ENCODE assay signal across 8 mouse cellular contexts in genomic region chr6:31253251-31253935, GRCm38 (mm10).
DNase-seq lines count a peak whose midpoint lies in the region; ATAC-seq and TF ChIP-seq lines count a peak whose summit lies in the region.

No protein-coding gene starts in this region.

- H3K9ac ChIP-seq in embryonic facial prominence, embryonic 14.5 days (ENCODE audit: low read depth, low read length) = no peak overlapping the region; the same call in 1 of the 2 replicates
- no peak overlapping the region for H3K9ac ChIP-seq in hindbrain, embryonic 12.5 days
- H3K9ac ChIP-seq in limb, embryonic 12.5 days (replicated peaks) = no peak overlapping the region
- no peak overlapping the region for H3K9ac ChIP-seq in midbrain, embryonic 15.5 days

- H3K4me3 ChIP-seq in embryonic facial prominence, embryonic 14.5 days (ENCODE audit: low read depth, low read length) = no peak overlapping the region
- no peak overlapping the region for H3K4me3 ChIP-seq in hindbrain, embryonic 12.5 days
- no peak overlapping the region for H3K4me3 ChIP-seq in limb, embryonic 12.5 days (replicated peaks)
- H3K4me3 ChIP-seq in midbrain, embryonic 15.5 days = no peak overlapping the region
- no peak overlapping the region for H3K4me3 ChIP-seq in thymus, adult 2 months (ENCODE audit: control insufficient read depth, insufficient read depth, low read length)

- no peak for DNase-seq in frontal cortex, postnatal 36 days (ENCODE audit: low spot score in 2 of 2)
- DNase-seq in embryonic facial prominence, embryonic 14.5 days (ENCODE audit: low spot score) = peak; percentile 75
- DNase-seq in thymus, adult 2 months = no peak
- no peak for DNase-seq in thymus, postnatal 4 days

- TF ChIP-seq POLR2A in thymus, adult 2 months (IDR thresholded peaks at IDR 0.05; ENCODE audit: control insufficient read depth, extremely low read depth, insufficient read depth, low read length, poor library complexity) = no peak

- peaks cover 7% of the 10 kb centered on the region; the same call in 1 of the 2 replicates for H3K4me1 ChIP-seq in embryonic facial prominence, embryonic 14.5 days (ENCODE audit: control insufficient read depth, insufficient read depth, low read length)
- H3K4me1 ChIP-seq in hindbrain, embryonic 12.5 days = peaks cover 4% of the 10 kb centered on the region; the same call in 1 of the 2 replicates
- peaks cover 6% of the 10 kb centered on the region; the same call in 1 of the 2 replicates for H3K4me1 ChIP-seq in limb, embryonic 12.5 days (replicated peaks)
- H3K4me1 ChIP-seq in midbrain, embryonic 15.5 days = no peaks in the 10 kb centered on the region
- no peaks in the 10 kb centered on the region for H3K4me1 ChIP-seq in thymus, adult 2 months (replicated peaks; ENCODE audit: control insufficient read depth, insufficient read depth, low read length)

- peaks cover 4% of the 10 kb centered on the region; the same call in 1 of the 2 replicates for H3K9me3 ChIP-seq in embryonic facial prominence, embryonic 14.5 days (ENCODE audit: control insufficient read depth, low read length)
- no peaks in the 10 kb centered on the region for H3K9me3 ChIP-seq in hindbrain, embryonic 12.5 days (replicated peaks)
- H3K9me3 ChIP-seq in limb, embryonic 12.5 days = no peaks in the 10 kb centered on the region
- no peaks in the 10 kb centered on the region for H3K9me3 ChIP-seq in midbrain, embryonic 15.5 days

- no peaks in the 10 kb centered on the region for H3K27me3 ChIP-seq in embryonic facial prominence, embryonic 14.5 days (replicated peaks; ENCODE audit: control insufficient read depth, insufficient read depth, low read length)
- no peaks in the 10 kb centered on the region for H3K27me3 ChIP-seq in hindbrain, embryonic 12.5 days
- 0 out of 2 replicates have a peak, but pooled peaks cover 2% of the 10 kb centered on the region for H3K27me3 ChIP-seq in limb, embryonic 12.5 days
- no peaks in the 10 kb centered on the region for H3K27me3 ChIP-seq in midbrain, embryonic 15.5 days (replicated peaks)
- H3K27me3 ChIP-seq in thymus, adult 2 months (ENCODE audit: control insufficient read depth, insufficient read depth, low read length) = no peaks in the 10 kb centered on the region

- no peaks in the 10 kb centered on the region for H3K36me3 ChIP-seq in embryonic facial prominence, embryonic 14.5 days (ENCODE audit: control insufficient read depth, insufficient read depth, low read length)
- H3K36me3 ChIP-seq in hindbrain, embryonic 12.5 days = no peaks in the 10 kb centered on the region
- no peaks in the 10 kb centered on the region for H3K36me3 ChIP-seq in limb, embryonic 12.5 days
- no peaks in the 10 kb centered on the region for H3K36me3 ChIP-seq in midbrain, embryonic 15.5 days (replicated peaks)
- no peaks in the 10 kb centered on the region for H3K36me3 ChIP-seq in thymus, adult 2 months (ENCODE audit: control insufficient read depth, insufficient read depth, low read length)

- 16% methylated on average over 14 of the region's 15 CpGs for WGBS in embryonic facial prominence, embryonic 14.5 days
- WGBS in hindbrain, embryonic 12.5 days = 27% methylated on average over 15 of the region's 15 CpGs
- 19% methylated on average over 15 of the region's 15 CpGs for WGBS in limb, embryonic 12.5 days
- WGBS in midbrain, embryonic 15.5 days = 21% methylated on average over 15 of the region's 15 CpGs
- WGBS in thymus, adult 2 months = 45% methylated on average over 15 of the region's 15 CpGs

- ATAC-seq in frontal cortex, adult (ENCODE audit: low TSS enrichment) = peak; percentile 71
- ATAC-seq in embryonic facial prominence, embryonic 14.5 days (ENCODE audit: low read depth) = peak; percentile 72; the same call in 1 of the 2 replicates
- ATAC-seq in hindbrain, embryonic 12.5 days (ENCODE audit: low FRiP score) = no peak
- ATAC-seq in limb, embryonic 12.5 days (ENCODE audit: insufficient number of reproducible peaks, insufficient read depth, low FRiP score, low TSS enrichment, low read depth) = no peak
- ATAC-seq in midbrain, embryonic 15.5 days (replicated peaks) = no peak

- no peak overlapping the region for H3K27ac ChIP-seq in embryonic facial prominence, embryonic 14.5 days (replicated peaks; ENCODE audit: low read depth, low read length)
- H3K27ac ChIP-seq in hindbrain, embryonic 12.5 days = no peak overlapping the region
- no peak overlapping the region for H3K27ac ChIP-seq in limb, embryonic 12.5 days
- no peak overlapping the region for H3K27ac ChIP-seq in midbrain, embryonic 15.5 days
- H3K27ac ChIP-seq in thymus, adult 2 months (ENCODE audit: control insufficient read depth, insufficient read depth, low read length) = no peak overlapping the region

- peak overlapping the region; percentile 38 for H3K4me2 ChIP-seq in embryonic facial prominence, embryonic 14.5 days (ENCODE audit: low read depth, low read length)
- peak overlapping the region; percentile 32 for H3K4me2 ChIP-seq in hindbrain, embryonic 12.5 days (replicated peaks)
- H3K4me2 ChIP-seq in limb, embryonic 12.5 days = peak overlapping the region; percentile 46
- peak overlapping the region; percentile 22 for H3K4me2 ChIP-seq in midbrain, embryonic 15.5 days

- no peak for TF ChIP-seq CTCF in thymus, adult 2 months (IDR thresholded peaks at IDR 0.05; ENCODE audit: borderline replicate concordance, control insufficient read depth, extremely low read depth, insufficient read depth, low read length, poor library complexity)

Comparison
In these comparisons a context has a peak if more than half of its experiments do, and no peak if none do; other contexts are left out.
1. ATAC-seq: peak in frontal cortex, adult (single experiment) and embryonic facial prominence, embryonic 14.5 days (single experiment); none in hindbrain, embryonic 12.5 days (single experiment), limb, embryonic 12.5 days (single experiment) and midbrain, embryonic 15.5 days (single experiment).
2. Peak in every context shown above with its lines, with median percentiles within 50 percentile points of each other: H3K4me2 ChIP-seq.